Mouse (Mus musculus) gastrocnemius, postnatal 10 days (tissue): ENCODE measurements at regions not wholly inside any gene's neighbourhood (a gene's known extent, or its start where the extent isn't known, plus 50 kb on each side); places are given as distances from the start of the nearest gene placed in this dataset.

ENCODE experiments used
- DNase-seq: peaks from one replicate; pipeline ENCODE4 v3.0.0; 2021; ENCODE audit warnings: mixed read lengths

DNA sequence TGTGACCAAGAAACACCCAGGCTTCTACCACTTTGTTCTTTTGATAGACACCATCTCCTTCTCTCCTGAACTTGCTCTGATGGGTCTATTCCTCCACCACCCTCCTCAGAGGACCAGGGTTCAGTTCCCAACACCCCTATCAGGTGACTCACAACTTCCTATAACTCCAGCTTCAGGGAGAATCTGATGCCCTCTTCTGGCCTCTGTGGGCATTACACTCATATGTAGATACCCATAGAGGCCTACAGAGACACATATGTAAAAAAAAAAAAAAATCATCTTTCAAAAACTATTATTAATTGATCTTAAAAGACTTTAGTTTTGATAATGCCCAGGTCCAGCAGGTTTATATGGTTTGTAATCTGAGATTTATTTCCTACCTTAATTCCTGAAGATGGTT is 505.9 kb upstream of the Tmem132c start:
- DNase-seq = no peak

DNA sequence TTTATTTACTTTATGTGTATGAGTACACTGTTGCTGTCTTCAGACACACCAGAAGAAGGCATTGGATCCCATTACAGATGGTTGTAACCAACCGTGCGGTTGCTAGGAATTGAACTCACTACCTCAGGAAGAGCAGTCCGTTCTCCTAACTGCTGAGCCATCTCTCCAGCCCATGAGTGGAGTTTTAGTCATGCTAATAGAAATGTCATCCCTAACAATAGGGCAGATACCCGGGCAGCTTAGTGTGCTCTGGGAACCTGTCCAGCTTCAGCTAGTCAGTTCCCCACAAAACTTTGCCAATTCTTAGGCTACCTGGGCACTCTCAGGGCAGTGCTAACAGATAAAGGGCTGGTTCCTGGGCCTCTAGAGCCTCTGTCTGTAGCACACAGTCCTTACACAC is 503.9 kb upstream of the Tmem132c start:
- no peak for DNase-seq

DNA sequence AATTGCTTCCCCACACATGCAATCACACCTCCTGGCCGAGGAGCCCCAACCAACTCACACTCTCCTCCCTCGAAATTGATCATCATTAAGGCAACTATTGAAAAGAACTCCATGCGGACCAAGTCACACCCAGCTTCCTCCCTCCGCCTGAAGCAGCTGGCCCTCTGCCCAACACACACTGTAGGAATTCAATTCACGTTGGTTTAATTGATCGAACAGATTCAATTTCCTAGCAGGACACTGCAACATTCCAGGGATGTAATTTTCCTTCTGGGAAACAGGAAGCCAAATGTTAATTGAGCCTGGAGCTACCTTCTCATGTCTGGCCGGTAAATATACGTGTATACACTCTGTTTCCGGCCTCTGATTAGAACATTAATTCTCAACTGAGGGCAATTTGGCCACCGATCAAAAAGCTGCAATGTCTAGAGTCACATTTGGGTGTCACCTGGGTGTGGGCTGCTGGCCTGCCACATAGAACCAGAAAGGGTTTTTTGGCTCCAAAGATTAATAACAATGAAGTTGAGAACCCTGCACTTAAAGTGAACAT is 500.7 kb upstream of the Tmem132c start:
- DNase-seq = peak; percentile 15

DNA sequence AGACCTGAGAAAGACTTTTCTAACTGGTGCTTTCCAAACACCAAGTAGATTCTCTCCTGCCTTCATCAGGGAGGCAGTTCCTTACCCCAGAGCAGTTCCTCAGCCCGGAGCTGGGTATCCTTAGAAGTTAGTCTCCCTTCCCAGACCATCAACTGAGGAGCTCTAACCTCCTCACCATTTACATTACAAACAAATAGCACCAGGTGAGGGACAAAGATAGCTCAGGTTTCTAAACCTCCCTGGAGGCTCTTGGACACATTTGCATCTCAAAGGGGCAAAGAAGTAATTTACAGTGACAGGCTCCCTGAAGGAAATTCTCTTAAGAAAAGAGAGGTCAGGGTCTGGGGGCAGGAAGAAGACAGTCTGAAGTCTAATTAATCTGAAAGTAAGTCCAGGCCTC is 486.5 kb upstream of the Tmem132c start:
- DNase-seq = no peak

DNA sequence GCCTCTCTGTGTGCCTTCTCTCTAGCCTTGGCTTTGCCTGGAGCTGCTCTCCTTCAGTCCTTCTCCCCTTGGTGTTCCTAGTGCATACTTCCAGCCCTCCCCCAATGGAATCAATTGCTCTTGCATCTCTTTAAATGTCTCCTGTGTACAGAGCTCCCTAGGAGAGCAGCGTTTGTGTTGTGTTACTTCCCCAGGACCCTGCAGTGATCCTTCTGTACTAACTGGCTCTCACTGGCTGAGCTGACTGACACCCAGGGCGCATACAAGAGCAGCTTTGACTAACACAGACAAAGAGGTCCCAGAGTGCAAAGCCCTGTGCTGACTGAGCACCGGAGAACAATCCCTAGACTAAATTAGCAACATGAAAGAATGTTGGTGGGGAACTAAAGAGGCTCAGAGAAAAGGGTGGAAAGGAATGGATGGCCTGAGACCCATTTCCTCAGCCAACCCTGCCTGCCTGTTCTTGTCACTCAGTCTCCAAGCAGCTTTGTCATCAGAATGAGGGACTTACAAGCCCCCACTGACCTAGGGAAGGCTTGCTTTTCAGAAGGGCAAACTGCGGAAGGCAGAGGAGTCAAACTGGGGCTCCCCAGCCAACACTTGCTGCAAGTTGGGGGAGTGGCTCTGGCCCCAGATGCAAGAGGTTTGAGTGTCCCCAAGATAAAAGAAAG is 476.4 kb upstream of the Tmem132c start:
- DNase-seq = no peak

DNA sequence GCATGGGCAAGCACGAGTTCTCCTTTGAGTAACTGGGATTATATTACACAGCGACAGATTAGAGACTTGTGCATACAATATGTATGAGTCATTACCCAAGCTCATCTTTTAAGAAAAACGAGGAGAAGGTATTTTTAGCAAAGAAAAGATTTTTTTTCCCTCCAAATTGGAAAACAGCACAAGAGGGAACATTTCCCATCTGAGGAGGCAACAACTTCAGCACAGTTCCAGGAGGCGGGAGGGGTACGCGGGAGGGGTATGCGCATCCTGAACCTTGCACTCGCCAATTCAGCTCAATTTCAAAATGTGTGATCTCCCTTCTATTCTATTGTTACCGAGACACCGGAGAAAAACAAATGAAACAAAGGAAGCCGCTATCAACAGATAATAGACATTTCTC is 472.6 kb upstream of the Tmem132c start:
- no peak for DNase-seq

DNA sequence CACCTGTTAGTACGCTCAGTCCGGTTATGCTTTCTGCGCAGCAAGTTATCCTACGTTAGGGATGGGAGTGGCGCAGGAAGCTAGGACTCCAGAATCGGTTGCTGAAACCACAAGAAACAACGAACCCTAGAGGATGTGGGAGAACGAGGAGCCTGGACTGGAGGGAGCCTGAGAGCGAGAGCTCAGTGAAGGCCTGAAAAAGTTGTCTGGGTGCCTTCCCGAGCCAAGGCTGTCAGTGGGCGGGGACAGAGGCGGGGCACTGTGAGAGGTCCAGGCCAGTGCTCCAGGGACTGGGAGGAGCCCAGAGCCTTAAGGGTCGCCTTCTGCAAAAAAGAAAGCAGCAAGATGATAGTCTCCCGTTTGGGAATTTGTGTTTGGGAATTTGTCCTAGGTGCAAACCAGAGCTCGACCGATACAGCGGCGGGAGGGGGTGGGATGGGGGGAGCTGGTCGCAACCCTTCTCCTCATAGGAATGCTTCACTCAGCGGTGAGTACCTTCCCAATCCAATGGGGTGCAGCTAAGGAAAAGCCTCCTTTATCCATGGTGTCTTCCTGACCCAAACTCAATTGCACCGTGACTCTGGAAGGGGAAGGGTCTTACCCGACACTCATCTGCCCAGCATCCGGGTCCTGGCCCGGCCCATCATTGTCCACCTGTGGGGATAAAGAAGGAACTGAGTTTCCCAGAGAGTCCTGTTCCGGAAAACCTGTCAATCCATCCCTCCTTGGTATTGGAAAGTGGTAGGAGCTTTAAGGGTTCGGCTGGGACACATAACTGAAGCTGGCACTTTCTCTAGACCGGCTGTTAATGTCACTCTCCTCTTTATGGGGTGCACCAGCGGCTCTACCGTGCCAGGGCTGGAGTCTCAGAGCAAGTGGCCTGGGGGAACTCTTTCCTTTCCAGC is 453.6 kb upstream of the Tmem132c start:
- peak; percentile 35 for DNase-seq

DNA sequence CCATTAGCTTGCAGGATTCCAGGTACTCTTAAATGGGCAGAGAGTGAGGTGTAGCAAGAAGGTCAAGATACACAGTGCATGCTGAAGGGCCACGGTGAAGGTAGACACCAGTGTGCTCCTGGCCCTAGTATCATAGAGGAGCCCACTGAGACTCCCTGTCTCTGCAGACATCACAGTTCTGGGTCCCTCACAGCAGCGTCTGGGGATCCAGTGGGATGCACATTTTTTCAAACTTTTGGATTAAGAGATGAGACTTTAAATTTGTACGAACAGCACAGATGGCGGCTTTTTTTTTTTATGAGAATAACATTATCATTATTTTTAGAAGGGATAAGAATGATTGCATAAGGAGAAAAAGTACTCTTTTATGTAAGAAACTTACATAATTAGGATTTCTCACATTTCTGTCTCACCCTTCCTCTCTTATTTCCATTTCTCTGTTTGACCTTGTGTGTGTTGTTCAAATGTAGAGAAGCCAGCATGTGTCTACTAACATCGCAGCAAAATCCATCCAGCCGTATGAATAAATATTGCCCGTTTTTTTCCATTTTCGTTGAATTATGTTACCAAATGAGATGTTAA is 441.8 kb upstream of the Tmem132c start:
- DNase-seq = no peak

DNA sequence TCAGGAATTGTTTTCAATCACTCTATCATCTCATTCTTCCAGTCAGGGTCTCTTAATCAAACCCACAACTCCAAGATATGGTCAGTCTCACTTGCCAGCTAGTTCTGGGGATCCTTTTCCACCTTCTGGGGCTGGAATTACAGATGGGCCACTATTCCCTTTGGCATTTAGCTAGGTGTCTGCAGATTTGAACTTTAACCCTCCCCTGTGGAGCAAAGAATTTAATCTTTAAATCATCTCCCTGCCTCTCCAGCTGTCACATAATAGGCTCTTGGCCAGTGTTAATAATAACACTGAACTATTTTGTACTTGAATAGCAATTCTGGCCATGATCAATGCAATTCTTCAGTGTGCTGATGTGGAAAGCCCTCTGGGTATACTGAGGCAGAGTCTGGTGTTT is 435.0 kb upstream of the Tmem132c start:
- no peak for DNase-seq

DNA sequence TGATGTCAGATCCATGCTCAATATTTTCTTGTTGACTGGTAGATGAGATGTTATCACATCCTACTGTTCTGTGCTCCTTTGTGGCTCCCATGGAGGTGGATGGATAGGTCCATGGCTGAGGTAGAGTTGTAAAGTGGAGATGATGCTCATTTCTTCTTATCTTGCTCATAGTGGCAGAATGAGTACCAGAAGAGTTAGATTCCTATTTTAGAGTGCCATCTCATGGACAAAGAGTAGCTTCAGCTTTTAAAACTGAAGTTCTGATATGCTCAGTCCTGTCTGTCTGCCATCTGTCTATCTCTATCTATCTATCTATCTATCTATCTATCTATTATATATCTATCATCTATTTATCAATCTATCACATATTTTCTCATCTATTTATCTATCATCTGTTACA is 425.5 kb upstream of the Tmem132c start:
- DNase-seq = no peak

DNA sequence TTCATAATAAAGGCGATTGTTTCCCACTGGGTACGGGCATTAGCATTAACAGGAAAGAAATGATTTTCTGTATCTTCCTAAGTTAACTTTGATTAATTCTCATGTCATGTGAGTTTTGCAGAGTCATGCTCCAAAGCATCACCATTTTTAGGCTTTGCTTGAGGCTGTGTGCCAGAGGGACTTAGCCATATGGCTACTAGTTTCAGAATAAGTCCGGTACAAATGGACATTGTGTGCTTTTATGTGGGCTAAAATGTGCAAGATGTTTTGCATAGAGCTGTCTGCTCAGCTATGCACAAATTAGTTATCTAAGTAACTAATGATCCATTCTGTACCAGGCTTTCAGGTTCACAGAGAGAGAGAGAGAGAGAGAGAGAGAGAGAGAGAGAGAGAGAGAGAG is 406.2 kb upstream of the Tmem132c start:
- DNase-seq = no peak

DNA sequence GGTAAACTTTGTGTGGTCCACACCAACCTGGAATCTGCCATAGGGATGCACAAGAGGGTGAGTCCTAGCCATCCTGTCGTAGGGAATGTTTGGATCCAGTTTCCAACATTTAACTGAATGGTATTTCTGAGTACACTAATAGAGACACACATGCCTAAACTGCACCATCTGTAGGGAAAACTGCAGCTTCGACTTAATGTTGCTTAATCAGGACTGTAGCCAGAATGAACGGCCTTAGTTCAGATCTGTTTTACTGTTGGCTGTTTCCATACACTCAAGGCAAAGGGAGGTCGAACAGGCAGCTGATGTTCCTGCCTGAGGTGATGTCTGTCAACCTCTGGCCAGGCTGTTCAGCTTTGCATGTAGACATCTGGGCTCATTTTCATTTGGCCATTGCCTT is 399.0 kb upstream of the Tmem132c start:
- DNase-seq = no peak

DNA sequence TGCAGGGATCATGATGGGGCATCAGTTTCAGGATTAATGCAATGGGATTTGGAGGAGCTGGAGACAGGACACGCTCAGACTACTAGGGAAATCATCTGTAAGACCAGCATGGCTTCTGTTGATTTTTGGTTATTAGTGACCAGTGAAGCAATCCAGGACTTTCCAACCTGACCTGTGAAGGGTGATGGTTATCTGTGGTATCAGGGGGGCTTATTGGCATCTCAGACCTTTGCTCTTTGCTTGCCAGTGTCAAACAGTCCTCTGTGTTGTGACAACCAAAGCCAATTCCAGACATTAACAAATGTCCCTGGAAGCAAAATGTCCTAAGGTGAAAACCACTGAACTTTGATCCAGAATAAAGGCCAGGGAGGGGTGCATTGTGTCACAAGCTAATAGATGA is 379.5 kb upstream of the Tmem132c start:
- no peak for DNase-seq

DNA sequence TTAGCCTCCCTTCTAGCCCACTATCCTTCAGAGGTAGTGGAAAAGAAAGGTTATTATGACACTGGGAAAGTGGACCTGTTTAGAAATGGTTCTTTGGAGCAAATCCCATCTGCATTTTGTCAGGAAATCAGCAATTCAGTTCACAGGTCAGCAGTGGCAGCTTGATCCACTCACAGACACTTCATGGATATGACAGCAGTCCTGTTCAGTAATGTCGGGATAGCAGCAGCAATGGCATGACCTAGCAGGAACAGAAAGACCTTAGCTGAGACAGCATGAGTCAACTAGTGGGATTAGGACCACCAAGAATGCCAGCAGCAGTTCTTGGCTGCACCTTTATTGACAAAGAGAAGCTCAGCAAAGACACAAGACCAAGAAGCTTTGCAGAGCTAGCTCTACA is 365.8 kb upstream of the Tmem132c start:
- DNase-seq = no peak

DNA sequence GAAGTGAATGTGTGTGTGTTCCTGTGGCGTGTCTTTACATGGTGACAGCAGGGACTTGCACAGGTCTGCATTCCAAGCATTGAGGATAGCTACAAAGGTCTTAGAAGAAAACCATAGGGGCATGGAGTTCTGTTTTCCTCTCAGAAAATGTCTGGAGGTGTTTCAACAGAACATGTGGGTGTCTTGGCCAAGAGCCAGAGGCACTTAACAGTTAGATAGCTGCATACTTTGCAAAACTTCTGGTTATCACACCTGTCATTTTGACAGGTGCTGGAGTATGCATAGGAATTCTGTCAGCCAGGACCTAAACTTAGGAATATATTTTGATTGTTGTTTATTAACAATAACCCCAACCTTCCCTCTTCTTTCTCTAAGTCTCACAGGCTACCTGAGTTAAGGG is 350.9 kb upstream of the Tmem132c start:
- DNase-seq = no peak

DNA sequence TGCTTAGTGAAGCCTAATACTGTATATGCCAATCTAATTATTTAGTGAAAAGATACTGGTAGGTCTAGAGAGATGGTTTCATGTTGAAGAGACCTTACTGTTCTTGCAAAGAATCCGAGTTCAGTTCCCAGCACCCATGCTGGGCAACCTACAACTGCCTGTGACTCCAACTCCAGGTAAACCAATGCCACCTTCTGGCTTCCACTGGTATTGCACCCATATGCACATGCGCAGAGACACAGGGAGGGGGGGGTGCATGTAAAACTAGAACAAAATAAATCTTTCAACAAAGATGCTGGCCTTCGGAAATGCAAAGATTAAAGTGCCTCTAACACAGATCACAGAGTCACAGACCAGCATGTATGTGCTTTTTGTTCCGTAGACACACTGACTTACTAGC is 348.5 kb upstream of the Tmem132c start:
- DNase-seq = no peak

DNA sequence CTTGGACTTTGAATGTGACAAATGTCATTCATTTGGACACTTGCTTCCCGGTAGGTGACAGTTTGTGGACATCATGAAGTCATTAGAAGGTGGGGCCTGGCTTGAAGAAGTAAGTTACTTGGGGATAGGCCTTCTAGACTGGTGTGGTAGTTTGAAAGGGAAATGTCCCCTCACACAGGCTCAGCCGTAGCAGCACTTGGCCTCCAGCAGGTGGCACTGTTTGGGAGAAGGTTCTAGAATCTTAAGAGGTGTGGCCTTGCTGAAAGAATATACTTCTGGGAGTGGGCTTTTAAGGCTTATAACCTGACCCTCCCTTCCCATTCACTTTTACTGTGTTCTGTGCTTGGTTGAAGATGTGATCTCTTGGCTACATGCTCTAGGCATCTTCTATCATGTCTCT is 331.5 kb upstream of the Tmem132c start:
- no peak for DNase-seq

DNA sequence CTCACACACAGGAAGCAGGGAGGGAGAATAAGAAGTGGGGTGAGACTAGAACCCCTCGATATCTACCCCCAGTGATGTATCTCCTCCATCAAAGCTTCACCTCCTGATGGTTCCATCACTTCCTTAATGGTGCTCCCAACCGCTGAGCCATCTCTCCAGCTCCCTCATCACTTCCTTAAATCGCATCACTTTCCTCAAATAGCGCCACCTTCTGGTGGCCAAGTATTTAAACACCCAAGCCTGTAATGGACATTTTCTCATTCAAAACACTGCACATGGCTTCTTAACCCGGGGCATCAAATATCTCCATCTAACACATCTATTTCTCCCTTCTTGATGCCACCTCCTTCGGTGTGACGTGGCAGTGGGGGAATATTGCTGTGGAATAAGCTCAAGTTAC is 324.3 kb upstream of the Tmem132c start:
- no peak for DNase-seq

DNA sequence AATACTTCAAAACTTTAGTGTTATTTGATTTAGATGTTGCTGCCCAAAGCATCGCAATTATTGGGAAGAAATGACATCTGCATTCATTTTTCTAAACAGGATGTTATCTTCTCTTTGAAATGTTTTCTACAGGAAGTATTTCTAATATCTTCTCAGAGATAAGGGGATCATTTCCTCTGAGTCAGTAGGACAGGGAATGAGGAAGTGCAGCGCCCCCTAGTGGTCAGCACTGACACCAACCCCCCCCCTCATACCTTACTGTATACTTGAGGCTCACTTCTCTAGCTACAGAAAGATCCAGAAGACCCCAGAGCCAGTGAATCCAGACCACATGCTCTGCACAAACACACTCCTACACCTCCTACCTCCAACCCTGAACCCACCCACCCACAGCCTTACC is 308.1 kb upstream of the Tmem132c start:
- DNase-seq = no peak

DNA sequence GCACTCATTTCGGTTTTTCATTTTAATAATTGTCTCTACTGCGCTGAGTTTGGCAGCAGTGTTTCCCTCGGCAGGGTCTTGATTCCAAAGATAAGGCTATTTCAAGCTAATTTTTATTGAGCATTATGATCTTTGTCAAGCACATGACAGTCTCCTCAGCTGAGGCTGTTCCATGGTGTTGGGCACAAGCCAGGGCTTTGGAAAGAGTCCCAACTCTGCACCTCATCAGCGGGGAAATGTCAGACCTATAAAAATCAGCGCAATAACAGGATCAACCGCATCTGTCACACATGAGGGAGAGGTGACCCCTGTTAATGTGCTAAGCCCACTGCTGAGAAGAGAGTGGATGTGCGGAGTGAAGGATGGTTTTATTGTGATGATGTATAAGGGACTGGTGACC is 296.7 kb upstream of the Tmem132c start:
- DNase-seq = no peak

DNA sequence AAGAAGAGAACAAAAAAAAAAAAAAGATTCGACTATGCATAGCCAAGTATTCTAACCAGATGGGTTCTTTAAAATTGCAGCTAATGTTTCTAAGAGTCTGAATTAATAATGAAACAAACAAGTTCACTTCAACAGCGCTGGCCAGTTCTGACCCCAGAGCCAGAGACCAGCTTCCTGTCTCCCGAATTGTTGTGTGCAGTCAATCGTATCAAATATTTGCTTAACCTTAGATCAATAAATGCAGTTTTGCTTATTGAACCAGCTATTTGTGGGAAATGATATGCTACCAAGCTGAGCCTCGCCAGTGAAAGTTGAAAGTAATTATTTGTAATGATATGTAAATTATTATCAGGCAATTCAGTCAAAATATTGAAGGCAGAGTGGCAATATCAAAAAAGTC is 287.4 kb upstream of the Tmem132c start:
- no peak for DNase-seq

DNA sequence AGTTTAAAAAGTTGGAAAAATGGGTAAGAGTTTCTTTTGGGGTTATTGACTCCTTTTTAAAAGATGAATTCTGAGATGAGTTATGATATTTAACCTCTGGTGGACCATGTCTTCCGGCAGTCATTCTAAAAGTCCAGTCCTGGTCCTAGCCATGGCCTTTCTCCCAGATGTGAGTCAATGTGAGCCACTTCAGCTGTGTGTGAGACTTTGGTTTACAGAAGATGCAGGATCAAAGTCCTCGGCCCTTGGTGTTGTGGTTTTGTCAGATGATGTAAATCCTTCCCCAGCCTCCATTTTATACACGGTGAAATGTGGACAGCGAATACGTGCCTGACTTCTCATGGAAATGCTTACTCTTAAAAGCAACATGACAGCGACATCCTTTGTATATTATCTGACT is 287.0 kb upstream of the Tmem132c start:
- no peak for DNase-seq

DNA sequence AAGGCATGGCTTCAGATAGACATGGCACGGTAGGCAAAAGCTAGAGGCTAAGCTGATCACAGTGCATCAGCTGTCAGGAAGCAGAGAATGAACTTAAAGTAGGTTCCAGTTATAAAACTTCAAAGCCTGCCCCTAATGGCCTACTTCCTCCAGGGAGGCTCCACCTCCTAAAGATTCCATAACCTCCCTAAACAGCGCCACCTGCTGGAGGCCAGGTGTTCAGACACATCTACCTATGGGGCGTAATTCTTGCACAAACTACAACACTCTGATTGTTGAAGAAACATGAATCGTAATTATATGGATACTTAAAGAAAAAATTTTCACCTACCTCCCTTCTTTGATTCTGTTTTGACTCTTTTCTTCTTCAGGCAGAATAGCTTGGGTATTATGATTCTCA is 277.0 kb upstream of the Tmem132c start:
- no peak for DNase-seq
